Mouse (Mus musculus): ENCODE measurements around the gene Nrxn1. TPM values are rescaled to one million over a fixed set of nuclear protein-coding genes. Genes with fewer than 3 reads are reported as not detected.

Nrxn1 gene
- polyA plus RNA-seq, 1 experiment from 2014 or later: 41.7 TPM

- Histone ChIP-seq H3K4me3 (replicated peaks) (no peak overlapping the region), H3K36me3 (replicated peaks) (no peaks in the 10 kb centered on the region), H3K4me1 (no peaks in the 10 kb centered on the region), H3K9me3 (no peaks in the 10 kb centered on the region), H3K27me3 (peaks cover 4% of the 10 kb centered on the region), H3K27ac (no peak overlapping the region), H3K4me2 (no peak overlapping the region), H3K9ac (no peak overlapping the region)
- 22% methylated on average over 5 of the region's 5 CpGs for WGBS
- peak; percentile 10; the same call in 1 of the 2 replicates for ATAC-seq (ENCODE audit: low FRiP score)
These were observed 18.1 kb downstream of the Nrxn1 start for GRCm38 (mm10) chr17:91074780-91075179.

- H3K27ac ChIP-seq: no peak overlapping the region
- no peak for ATAC-seq (ENCODE audit: low FRiP score)
- no peak overlapping the region for H3K4me3 ChIP-seq (replicated peaks)
- no peak overlapping the region for H3K4me2 ChIP-seq
- H3K9ac ChIP-seq: no peak overlapping the region
- no peaks in the 10 kb centered on the region for H3K27me3 ChIP-seq
- H3K4me1 ChIP-seq: no peaks in the 10 kb centered on the region
- H3K9me3 ChIP-seq: no peaks in the 10 kb centered on the region
- no peaks in the 10 kb centered on the region for H3K36me3 ChIP-seq (replicated peaks)
- WGBS: 45% methylated on average over 7 of the region's 7 CpGs
These were observed 59.4 kb downstream of the Nrxn1 start for GRCm38 (mm10) chr17:91033466-91033865.

- no peak overlapping the region for H3K4me2 ChIP-seq
- H3K4me1 ChIP-seq: no peaks in the 10 kb centered on the region
- ATAC-seq (ENCODE audit: low FRiP score): no peak
- no peak overlapping the region for H3K4me3 ChIP-seq (replicated peaks)
- no peaks in the 10 kb centered on the region for H3K9me3 ChIP-seq
- no peaks in the 10 kb centered on the region for H3K27me3 ChIP-seq
- no peak overlapping the region for H3K9ac ChIP-seq
- no peaks in the 10 kb centered on the region for H3K36me3 ChIP-seq (replicated peaks)
- WGBS: 62% methylated on average over 2 of the region's 2 CpGs
- H3K27ac ChIP-seq: no peak overlapping the region
These were observed 67.7 kb downstream of the Nrxn1 start for GRCm38 (mm10) chr17:91025061-91025623.

- Histone ChIP-seq H3K4me2 (no peak overlapping the region), H3K9ac (no peak overlapping the region), H3K27me3 (no peaks in the 10 kb centered on the region), H3K4me3 (replicated peaks) (no peak overlapping the region), H3K9me3 (no peaks in the 10 kb centered on the region), H3K4me1 (no peaks in the 10 kb centered on the region), H3K36me3 (replicated peaks) (no peaks in the 10 kb centered on the region), H3K27ac (no peak overlapping the region)
- ATAC-seq (ENCODE audit: low FRiP score): no peak
- 76% methylated on average over 5 of the region's 5 CpGs for WGBS
These were observed 85.3 kb downstream of the Nrxn1 start for GRCm38 (mm10) chr17:91007385-91008089.

- Histone ChIP-seq H3K4me1 (peaks cover 2% of the 10 kb centered on the region; the same call in 1 of the 2 replicates), H3K27ac (no peak overlapping the region), H3K9ac (no peak overlapping the region), H3K27me3 (no peaks in the 10 kb centered on the region), H3K36me3 (replicated peaks) (no peaks in the 10 kb centered on the region), H3K4me3 (replicated peaks) (no peak overlapping the region), H3K4me2 (no peak overlapping the region), H3K9me3 (no peaks in the 10 kb centered on the region)
- ATAC-seq (ENCODE audit: low FRiP score): no peak
These were observed 92.5 kb downstream of the Nrxn1 start for GRCm38 (mm10) chr17:91000389-91000788.

GRCm38 (mm10) chr17:90999667-91000154 is 93.2 kb downstream of the Nrxn1 start:
- Histone ChIP-seq H3K4me2 (no peak overlapping the region), H3K9me3 (no peaks in the 10 kb centered on the region), H3K4me3 (replicated peaks) (no peak overlapping the region), H3K27me3 (no peaks in the 10 kb centered on the region), H3K36me3 (replicated peaks) (no peaks in the 10 kb centered on the region), H3K4me1 (peaks cover 3% of the 10 kb centered on the region; the same call in 1 of the 2 replicates), H3K9ac (no peak overlapping the region), H3K27ac (no peak overlapping the region)
- ATAC-seq (ENCODE audit: low FRiP score): no peak
- 65% methylated on average over 4 of the region's 4 CpGs for WGBS

GRCm38 (mm10) chr17:90997714-90998113 is 95.2 kb downstream of the Nrxn1 start:
- no peak for ATAC-seq (ENCODE audit: low FRiP score)
- Histone ChIP-seq H3K9ac (no peak overlapping the region), H3K4me3 (replicated peaks) (no peak overlapping the region), H3K27me3 (no peaks in the 10 kb centered on the region), H3K4me1 (peaks cover 3% of the 10 kb centered on the region; the same call in 1 of the 2 replicates), H3K4me2 (no peak overlapping the region), H3K9me3 (no peaks in the 10 kb centered on the region), H3K36me3 (replicated peaks) (no peaks in the 10 kb centered on the region), H3K27ac (no peak overlapping the region)
- 64% methylated on average over 1 of the region's 1 CpGs for WGBS

GRCm38 (mm10) chr17:90995436-90995835 is 97.4 kb downstream of the Nrxn1 start:
- peaks cover 3% of the 10 kb centered on the region; the same call in 1 of the 2 replicates for H3K4me1 ChIP-seq
- H3K9me3 ChIP-seq: no peaks in the 10 kb centered on the region
- H3K4me3 ChIP-seq (replicated peaks): no peak overlapping the region
- H3K36me3 ChIP-seq (replicated peaks): no peaks in the 10 kb centered on the region
- no peak for ATAC-seq (ENCODE audit: low FRiP score)
- no peak overlapping the region for H3K4me2 ChIP-seq
- H3K27me3 ChIP-seq: no peaks in the 10 kb centered on the region
- WGBS: 0% methylated on average over 1 of the region's 1 CpGs
- no peak overlapping the region for H3K9ac ChIP-seq
- no peak overlapping the region for H3K27ac ChIP-seq

GRCm38 (mm10) chr17:90994247-90994646 is 98.6 kb downstream of the Nrxn1 start:
- no peak overlapping the region for H3K9ac ChIP-seq
- no peak overlapping the region for H3K4me3 ChIP-seq (replicated peaks)
- H3K27ac ChIP-seq: no peak overlapping the region
- H3K4me1 ChIP-seq: peaks cover 3% of the 10 kb centered on the region; the same call in 1 of the 2 replicates
- no peaks in the 10 kb centered on the region for H3K27me3 ChIP-seq
- H3K36me3 ChIP-seq (replicated peaks): no peaks in the 10 kb centered on the region
- 67% methylated on average over 1 of the region's 1 CpGs for WGBS
- no peak for ATAC-seq (ENCODE audit: low FRiP score)
- no peaks in the 10 kb centered on the region for H3K9me3 ChIP-seq
- no peak overlapping the region for H3K4me2 ChIP-seq

GRCm38 (mm10) chr17:90990747-90991146 is 102.1 kb downstream of the Nrxn1 start:
- no peak for ATAC-seq (ENCODE audit: low FRiP score)
- H3K9ac ChIP-seq: no peak overlapping the region
- H3K4me2 ChIP-seq: no peak overlapping the region
- H3K4me3 ChIP-seq (replicated peaks): no peak overlapping the region
- H3K4me1 ChIP-seq: peaks cover 3% of the 10 kb centered on the region; the same call in 1 of the 2 replicates
- H3K27me3 ChIP-seq: no peaks in the 10 kb centered on the region
- H3K36me3 ChIP-seq (replicated peaks): no peaks in the 10 kb centered on the region
- WGBS: 74% methylated on average over 2 of the region's 2 CpGs
- H3K9me3 ChIP-seq: no peaks in the 10 kb centered on the region
- H3K27ac ChIP-seq: no peak overlapping the region

GRCm38 (mm10) chr17:90962904-90963531 is 129.9 kb downstream of the Nrxn1 start:
- peak; percentile 44; the same call in 1 of the 2 replicates for ATAC-seq (ENCODE audit: low FRiP score)

GRCm38 (mm10) chr17:90955221-90955620 is 137.7 kb downstream of the Nrxn1 start:
- no peaks in the 10 kb centered on the region for H3K36me3 ChIP-seq (replicated peaks)
- H3K9ac ChIP-seq: no peak overlapping the region
- no peak for ATAC-seq (ENCODE audit: low FRiP score)
- H3K4me3 ChIP-seq (replicated peaks): no peak overlapping the region
- no peaks in the 10 kb centered on the region for H3K27me3 ChIP-seq
- WGBS: 79% methylated on average over 2 of the region's 2 CpGs
- no peaks in the 10 kb centered on the region for H3K9me3 ChIP-seq
- no peak overlapping the region for H3K4me2 ChIP-seq
- H3K4me1 ChIP-seq: no peaks in the 10 kb centered on the region
- no peak overlapping the region for H3K27ac ChIP-seq

More at GRCm38 (mm10) chr17:90962904-90963531, 129.9 kb downstream of the Nrxn1 start:
- no peaks in the 10 kb centered on the region for H3K36me3 ChIP-seq (replicated peaks)
- no peak overlapping the region for H3K4me2 ChIP-seq
- no peaks in the 10 kb centered on the region for H3K27me3 ChIP-seq
- H3K4me3 ChIP-seq (replicated peaks): no peak overlapping the region
- H3K27ac ChIP-seq: no peak overlapping the region
- no peak overlapping the region for H3K9ac ChIP-seq
- WGBS: 73% methylated on average over 4 of the region's 4 CpGs
- no peaks in the 10 kb centered on the region for H3K9me3 ChIP-seq
- no peaks in the 10 kb centered on the region for H3K4me1 ChIP-seq

Data from forebrain, embryonic 12.5 days (tissue).